Mouse (Mus musculus) brown adipose tissue, adult 24 weeks (tissue): ENCODE data around the gene 4930402H24Rik. TPM values are rescaled to one million over a fixed set of nuclear protein-coding genes. Genes with fewer than 3 reads are reported as not detected.

ENCODE experiments used
- H3K27ac ChIP-seq: fragments of 200-500 bp; replicated peaks from 2 replicates; pipeline ENCODE4 v1.5.1; 2012; ENCODE audit warnings: low read depth, mild to moderate bottlenecking, low read length
- H3K4me1 ChIP-seq: fragments of 200-500 bp; 2 replicates; pipeline ENCODE4 v1.6.1; 2012; ENCODE audit warnings: low read length, mixed read lengths; ENCODE audit not compliant: control insufficient read depth, insufficient read depth, insufficient read length
- H3K4me3 ChIP-seq: fragments of 200-500 bp; 2 replicates; pipeline ENCODE4 v1.5.1; 2012; ENCODE audit warnings: low read depth, mild to moderate bottlenecking, low read length, moderate library complexity; ENCODE audit not compliant: insufficient read depth
- polyA plus RNA-seq: library from polyadenylated mRNA; stranded (reverse); fragments of >200 nt; gene quantifications from 2 replicates; pipeline ENCODE4 v1.2.4, GENCODE M21; 2012; ENCODE audit not compliant: missing spikeins, insufficient read depth, insufficient read length

The 4930402H24Rik gene
- 62.1 and 105 TPM in 2 replicates for polyA plus RNA-seq

DNA sequence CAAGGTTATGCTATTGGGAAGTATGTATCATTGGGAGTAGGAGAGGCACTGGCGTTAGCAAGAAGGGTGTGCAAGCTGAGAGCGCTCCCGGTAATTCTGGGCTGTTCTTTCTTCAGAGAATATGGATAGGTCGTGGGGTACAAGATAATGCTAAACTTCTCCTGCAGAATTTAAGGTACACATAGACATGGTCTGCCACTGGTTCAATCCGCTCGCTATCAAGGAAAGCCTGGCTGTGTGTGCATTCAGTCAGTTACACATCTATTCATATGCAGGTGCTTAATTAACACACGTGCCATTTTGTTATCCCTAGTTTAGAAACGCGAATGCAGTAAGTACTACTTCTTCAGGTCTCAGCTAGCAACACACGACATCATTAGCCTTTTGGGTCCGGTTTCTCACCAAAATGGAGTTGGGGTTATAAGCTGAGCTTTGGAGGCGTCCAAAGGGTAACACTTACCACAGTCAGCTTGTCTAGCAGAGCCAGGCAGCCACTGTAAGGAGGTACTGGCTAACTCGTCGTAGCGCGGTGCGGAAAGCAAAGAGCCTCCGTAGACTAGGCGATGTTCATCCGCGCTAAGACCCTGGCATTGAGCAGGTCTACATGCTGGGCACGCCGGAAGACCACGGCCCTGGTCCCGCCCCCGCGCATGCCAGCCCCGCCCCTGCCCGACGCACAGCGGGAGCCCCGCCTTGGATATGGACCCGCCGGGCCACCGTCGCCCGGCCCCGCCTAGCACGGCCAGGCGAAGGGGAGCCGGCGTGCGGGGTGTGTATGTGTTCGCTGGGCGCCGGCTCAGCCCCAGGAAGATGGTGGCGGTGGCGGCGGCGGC lies at the start of gene 4930402H24Rik, which contains the start of gene Atrn:
Gene 4930402H24Rik, minus strand, starts transcription at position 656 of the 833 bp plus-strand sequence.
Gene Atrn, plus strand, starts transcription at position 745 of the 833 bp plus-strand sequence.
- peak within 1 kb of the TSS; percentile 43; the same call in 1 of the 2 replicates for H3K27ac ChIP-seq
- peak within 1 kb of the TSS; percentile 97 for H3K4me3 ChIP-seq
- peaks cover 5% of the 10 kb centered on the region for H3K4me1 ChIP-seq

DNA sequence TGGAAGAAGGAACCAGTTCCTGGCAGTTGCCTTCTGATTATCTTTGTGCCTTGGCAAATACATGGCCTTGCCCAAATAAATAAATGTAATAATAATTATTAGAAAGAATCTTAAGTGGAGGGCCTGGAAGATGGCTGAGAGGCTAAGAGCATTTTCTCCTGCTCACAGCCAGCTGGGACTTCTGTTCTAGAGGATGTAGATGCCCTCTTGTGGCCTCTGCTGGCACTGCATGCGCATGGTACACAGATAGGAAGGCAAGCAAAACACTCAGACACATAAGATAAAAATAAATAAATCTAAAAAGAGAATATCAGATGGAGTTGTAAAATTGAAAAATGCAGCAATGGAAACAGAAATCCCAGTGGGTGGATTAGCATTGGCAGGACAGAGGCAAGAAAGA lies 44.3 kb upstream of the 4930402H24Rik start:
- no peak overlapping the region for H3K27ac ChIP-seq
- no peak overlapping the region for H3K4me3 ChIP-seq
- H3K4me1 ChIP-seq, result no peaks in the 10 kb centered on the region

DNA sequence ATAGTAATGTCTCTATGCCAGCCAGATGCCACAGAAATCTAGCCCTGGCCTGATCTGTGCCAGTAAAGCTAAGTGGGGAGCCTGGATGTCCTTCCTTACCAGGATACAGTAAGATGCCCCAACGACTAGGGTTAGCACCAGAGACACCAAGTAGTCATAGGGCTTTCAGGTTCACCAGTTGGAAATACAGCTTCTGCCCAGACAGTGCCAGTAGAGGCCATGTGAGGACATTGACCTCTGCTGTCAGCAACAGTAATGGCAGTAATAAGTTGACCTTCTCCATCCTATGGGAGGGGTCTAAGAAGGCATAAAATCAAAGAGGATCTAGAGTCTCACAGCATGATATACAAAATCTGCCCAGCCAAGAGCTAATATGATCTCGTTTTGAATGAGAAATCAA lies 43.6 kb upstream of the 4930402H24Rik start:
- H3K4me3 ChIP-seq, result no peak overlapping the region
- H3K4me1 ChIP-seq, result no peaks in the 10 kb centered on the region
- H3K27ac ChIP-seq, result no peak overlapping the region

DNA sequence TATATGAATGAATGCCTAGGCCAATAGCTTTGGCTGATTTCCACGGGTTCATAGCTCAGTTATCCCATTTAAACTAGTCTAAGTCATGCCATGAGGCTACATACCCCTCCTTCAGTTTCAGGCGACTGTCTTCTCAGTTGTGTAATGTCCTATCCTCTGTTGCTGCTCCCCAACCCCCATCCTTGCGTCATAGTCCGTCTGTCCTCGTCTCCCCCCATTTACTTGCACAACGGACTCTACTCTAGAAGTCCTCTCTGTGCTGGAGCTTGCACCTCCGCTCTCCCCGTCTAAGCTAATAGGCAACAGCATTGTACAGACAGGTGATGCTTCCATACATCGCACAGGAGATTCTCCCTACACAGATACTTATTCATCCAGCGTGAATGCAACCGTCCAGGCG lies 26.7 kb upstream of the 4930402H24Rik start:
- no peak overlapping the region for H3K4me3 ChIP-seq
- peaks cover 10% of the 10 kb centered on the region; the same call in 1 of the 2 replicates for H3K4me1 ChIP-seq
- H3K27ac ChIP-seq, result no peak overlapping the region

DNA sequence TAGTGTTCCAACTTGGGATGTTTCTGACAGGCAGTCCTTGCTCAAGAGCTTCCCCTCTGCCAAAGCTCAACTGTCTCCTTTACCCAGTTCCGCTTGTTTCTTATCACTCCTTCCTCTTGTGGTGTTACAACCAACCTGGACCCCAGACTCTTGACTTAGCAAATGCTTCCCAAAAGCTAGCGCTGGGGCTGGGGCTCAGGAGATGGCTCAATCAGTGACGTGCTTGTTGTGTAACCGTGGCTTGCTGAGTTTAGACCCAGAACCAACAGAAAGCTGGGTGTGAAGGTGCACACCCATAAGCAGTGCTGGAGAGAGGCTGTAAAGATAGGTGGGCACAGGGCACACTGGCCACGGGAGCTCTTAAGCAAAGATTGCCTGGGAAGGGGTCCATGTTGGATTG lies 23.8 kb upstream of the 4930402H24Rik start:
- H3K27ac ChIP-seq, result no peak overlapping the region
- peaks cover 14% of the 10 kb centered on the region; the same call in 1 of the 2 replicates for H3K4me1 ChIP-seq

DNA sequence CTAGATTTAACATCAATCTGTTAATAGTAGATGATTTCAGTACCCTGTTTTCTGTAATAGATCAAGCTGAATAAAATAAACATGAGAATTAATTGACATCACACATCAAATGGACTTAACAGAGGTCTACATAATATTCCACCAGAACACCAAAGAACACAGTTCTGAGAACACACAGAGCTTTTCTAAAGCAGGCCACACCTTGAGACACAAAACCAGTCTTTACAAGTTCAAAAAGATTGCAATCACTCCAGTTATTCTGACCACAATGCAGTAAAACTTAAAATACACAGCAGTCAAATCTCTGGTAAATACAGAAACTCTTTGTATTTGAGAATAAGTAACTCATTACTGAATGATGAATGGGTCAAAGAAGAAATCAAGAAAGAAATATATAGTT lies 22.3 kb upstream of the 4930402H24Rik start:
- peaks cover 16% of the 10 kb centered on the region; the same call in 1 of the 2 replicates for H3K4me1 ChIP-seq
- H3K27ac ChIP-seq, result no peak overlapping the region
- no peak overlapping the region for H3K4me3 ChIP-seq

More for the DNA sequence above, 23.8 kb upstream of the 4930402H24Rik start:
- no peak overlapping the region for H3K4me3 ChIP-seq

DNA sequence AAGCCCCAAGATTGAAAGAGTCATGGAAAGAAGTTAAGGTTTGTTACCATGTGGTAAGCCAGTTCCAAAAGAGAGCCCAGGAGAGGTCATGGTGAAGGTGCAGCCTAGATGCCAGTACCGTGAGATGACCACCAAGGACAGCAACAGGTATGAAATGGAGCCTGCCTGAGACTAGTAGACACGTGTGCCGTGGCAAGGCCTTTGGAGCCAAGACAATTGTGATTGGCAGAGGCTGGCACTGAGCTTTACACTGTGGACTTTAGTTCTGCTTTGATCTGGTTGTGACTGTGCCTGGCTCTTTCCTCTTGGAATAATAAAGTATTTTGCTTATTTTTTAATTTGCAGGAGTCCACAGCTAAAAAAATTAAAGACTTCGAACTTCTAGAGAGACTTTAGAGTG lies 21.8 kb upstream of the 4930402H24Rik start:
- Histone ChIP-seq H3K4me3 (no peak overlapping the region), H3K4me1 (peaks cover 16% of the 10 kb centered on the region; the same call in 1 of the 2 replicates), H3K27ac (no peak overlapping the region)

DNA sequence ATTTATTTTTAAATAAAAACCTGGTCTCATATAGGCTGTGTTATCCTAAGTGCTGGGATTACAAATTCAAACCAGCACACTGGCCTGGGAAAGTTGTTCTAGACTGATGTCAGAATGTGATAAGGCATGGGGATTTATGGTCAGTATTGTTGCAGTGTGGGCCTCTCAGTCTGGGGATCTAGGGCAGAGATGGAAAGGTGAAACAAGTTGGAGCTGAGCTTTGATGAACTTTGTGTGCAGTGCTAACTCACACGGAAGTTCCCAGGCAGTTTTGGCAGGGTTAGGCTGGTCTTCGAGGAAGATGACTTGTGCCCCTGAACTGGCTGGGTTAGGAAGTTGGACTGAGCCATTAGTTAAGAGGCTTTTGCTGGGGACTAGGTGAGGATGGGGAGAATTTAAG lies 18.7 kb upstream of the 4930402H24Rik start:
- no peak overlapping the region for H3K4me3 ChIP-seq

DNA sequence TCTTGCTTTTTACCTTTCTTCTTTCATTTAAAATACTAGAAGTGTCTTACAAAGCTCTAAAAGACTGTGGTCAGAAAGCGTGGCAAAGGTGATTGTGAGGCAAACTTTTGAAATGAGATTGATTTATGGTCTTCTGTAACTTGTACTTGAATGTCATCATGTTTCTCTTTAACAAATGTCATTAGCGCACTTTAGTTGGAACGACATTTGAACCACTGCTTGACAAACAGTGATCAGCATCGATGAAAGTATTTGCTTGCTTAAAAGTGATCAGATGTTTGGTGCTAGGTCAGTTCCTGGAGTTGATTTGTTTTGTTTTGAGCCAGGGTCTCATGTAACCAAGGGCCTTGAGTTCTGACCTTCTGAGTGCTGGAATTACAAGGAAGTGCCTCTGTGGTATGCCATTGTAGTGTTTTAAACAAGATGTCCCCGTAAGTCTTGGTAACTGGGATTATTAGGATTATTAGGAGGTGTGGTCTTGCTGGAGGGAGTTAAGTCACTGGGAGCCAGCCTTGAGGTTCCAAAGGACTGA lies 12.9 kb upstream of the 4930402H24Rik start:
- H3K27ac ChIP-seq, result peak overlapping the region; percentile 45
- peaks cover 8% of the 10 kb centered on the region; the same call in 1 of the 2 replicates for H3K4me1 ChIP-seq
- no peak overlapping the region for H3K4me3 ChIP-seq

More for the DNA sequence above, 18.7 kb upstream of the 4930402H24Rik start:
- no peak overlapping the region for H3K27ac ChIP-seq
- H3K4me1 ChIP-seq, result peaks cover 10% of the 10 kb centered on the region; the same call in 1 of the 2 replicates

DNA sequence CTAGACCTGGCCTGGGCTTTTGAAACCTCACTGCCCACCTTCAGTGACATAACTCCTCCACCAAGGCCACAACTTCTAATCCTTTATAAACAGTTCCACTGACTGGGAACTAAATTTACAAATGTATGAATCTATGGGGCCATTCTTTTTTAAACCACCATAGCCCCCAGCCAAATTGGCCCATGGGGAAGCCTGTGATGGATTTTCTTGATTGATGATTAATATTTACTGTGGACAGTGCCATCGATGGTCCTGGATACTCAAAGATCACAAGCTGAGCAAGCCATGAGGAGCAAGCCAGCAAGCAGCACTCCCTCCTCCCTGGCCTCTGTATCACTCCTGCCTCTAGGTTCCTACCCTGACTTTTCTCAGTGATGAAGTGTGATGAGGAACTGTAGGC lies 11.5 kb upstream of the 4930402H24Rik start:
- Histone ChIP-seq H3K4me3 (no peak overlapping the region), H3K4me1 (peaks cover 8% of the 10 kb centered on the region; the same call in 1 of the 2 replicates), H3K27ac (no peak overlapping the region)

DNA sequence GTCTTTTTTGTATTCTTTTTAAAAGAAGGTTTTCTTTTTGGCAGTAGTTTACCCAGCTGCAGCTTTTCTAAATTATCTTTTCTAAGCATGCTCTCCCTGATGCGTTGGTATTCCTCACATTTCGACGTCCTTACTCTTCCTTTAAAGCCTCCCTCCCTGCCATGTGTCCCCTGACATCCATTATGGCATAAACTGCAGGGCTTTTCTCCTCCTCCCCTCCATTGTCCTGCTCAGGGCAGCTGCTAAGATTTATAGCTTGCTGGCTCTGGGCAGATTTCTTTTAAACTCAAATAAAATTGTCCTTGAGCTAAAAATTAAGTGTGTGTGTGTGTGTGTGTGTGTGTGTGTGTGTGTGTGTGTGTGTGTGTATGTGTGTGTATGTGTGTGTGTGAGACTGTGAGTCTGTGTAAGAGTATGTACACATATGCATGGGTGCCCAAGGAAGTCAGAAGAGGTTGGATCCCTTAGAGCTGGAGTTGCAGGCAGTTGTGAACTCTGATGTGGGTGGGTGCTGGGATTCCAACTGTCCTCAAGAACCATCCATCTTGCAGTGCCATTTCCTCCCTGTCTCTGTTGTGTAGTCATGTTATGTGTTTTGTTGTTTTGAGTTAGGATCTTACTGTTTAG lies 10.4 kb upstream of the 4930402H24Rik start:
- no peak overlapping the region; the same call in 1 of the 2 replicates for H3K27ac ChIP-seq
- H3K4me1 ChIP-seq, result peaks cover 8% of the 10 kb centered on the region; the same call in 1 of the 2 replicates

DNA sequence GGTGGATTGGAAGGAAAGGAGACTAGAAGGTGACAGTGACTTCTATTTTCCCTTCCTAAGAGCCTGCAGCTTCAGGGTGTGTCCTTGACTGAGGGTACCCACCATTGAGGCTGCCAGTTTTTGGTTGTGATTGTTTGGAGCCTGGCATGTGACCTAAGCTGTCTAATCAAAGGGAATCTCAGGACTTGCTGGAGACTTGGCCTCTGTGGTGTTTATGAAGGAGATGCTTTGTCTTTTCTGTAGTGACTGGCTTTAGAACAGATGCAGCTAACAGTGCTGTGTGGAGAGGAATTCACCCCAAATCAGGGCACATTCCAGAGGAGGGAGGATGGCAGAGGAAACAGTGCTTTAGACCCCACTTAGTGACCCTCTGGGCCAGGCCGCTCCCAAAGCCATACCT lies 8.7 kb upstream of the 4930402H24Rik start:
- H3K27ac ChIP-seq, result 0 out of 2 replicates have a peak overlapping the region, but pooled peaks have one; percentile 8
- peaks cover 8% of the 10 kb centered on the region; the same call in 1 of the 2 replicates for H3K4me1 ChIP-seq
- no peak overlapping the region for H3K4me3 ChIP-seq

More for the DNA sequence above, 10.4 kb upstream of the 4930402H24Rik start:
- H3K4me3 ChIP-seq, result no peak overlapping the region

DNA sequence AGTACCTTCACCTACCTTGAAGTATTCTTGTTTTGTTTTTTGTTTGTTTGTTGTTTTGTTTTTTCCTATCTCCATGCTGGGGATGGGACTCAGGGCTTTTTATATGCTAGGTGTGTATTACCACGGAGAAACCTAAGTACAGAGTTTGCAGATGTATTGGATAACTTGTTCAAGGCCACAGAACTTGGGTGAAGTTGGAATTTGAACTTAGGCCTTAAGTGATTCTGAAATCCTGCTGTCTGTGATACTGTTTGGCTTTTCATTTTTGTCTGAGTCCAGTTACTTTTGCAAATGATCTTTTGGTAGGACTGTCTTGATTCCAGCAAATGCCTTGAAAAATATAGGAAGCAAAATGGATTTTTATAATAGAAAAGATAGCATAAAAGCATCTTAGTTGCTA lies 5.5 kb upstream of the 4930402H24Rik start:
- Histone ChIP-seq H3K4me1 (peaks cover 5% of the 10 kb centered on the region; the same call in 1 of the 2 replicates), H3K4me3 (no peak overlapping the region), H3K27ac (no peak overlapping the region)

DNA sequence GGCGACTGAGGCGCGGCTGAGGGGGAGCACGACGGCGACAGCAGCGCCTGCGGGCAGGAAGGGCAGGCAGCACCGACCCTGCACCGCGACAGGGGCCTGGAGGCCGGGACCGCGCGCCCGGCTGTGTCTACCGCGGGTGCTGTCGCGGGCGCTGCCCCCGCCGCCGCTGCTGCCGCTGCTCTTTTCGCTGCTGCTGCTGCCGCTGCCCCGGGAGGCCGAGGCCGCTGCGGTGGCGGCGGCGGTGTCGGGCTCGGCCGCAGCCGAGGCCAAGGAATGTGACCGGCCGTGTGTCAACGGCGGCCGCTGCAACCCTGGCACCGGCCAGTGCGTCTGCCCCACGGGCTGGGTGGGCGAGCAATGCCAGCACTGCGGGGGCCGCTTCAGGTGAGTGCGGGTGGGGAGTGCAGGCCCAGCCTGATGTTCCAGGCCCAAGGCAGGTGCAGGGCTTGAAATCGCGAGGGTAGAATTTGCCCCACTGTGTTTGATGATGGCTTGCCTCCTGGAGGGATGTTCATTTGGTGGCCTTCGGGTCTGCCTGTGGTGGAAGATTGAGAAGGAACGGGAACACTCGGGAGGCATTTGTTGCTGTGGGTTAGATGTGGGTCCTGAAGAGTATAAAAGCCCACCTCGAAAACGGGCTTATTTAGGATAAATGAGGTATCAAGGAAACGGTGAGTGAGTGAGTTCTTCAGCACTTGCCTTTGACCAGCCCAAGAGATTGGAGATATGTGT lies 544 bp upstream of the 4930402H24Rik start:
- peak overlapping the region; percentile 97 for H3K4me3 ChIP-seq
- peaks cover 5% of the 10 kb centered on the region for H3K4me1 ChIP-seq
- H3K27ac ChIP-seq, result no peak overlapping the region
